Mouse (Mus musculus): ENCODE measurements around the gene Armc5. TPM values are rescaled to one million over a fixed set of nuclear protein-coding genes. Genes with fewer than 3 reads are reported as not detected.

Gene Armc5
- total RNA-seq, 4 experiments from 2014 or later: 10.0 to 14.7 (median 11.9) TPM

GRCm38 (mm10) chr7:128285060-128285459 lies 47.9 kb downstream of the Armc5 start:
- DNase-seq (ENCODE audit: low spot score in 2 of 2): no peak

- no peak for DNase-seq (ENCODE audit: low spot score in 2 of 2)
Observed at GRCm38 (mm10) chr7:128288923-128289544, 51.9 kb downstream of the Armc5 start.

Small RNA genes within 50 kb of the gene (microRNA-seq; reads per million reads assigned to microRNA genes)
- 1.5 to 3.2 reads per million in 2 experiments for gene Mir3103

Other genes starting within 250 kb of the Armc5 start
- gene Pycard, start 243.5 kb upstream of the Armc5 start, total RNA-seq (2022): 10 to 100 TPM in 2 of 4 experiments, 1 to 10 TPM in 2; 2.6 to 14.8 (median 7.2) TPM
- gene Trim72, start 233.4 kb upstream of the Armc5 start, total RNA-seq (2022): 1 to 10 TPM in 2 of 4 experiments, under 1 TPM in 2; 0.47 to 1.1 (median 0.95) TPM
- 10 to 100 TPM; 10.4 to 35.9 (median 24.0) TPM for gene Itgam, start 174.7 kb upstream of the Armc5 start, total RNA-seq (2022)
- gene Gm49368, start 174.7 kb upstream of the Armc5 start, total RNA-seq (2022): under 1 TPM in 1 of 4 experiments, not detected in 3; 0.16 TPM
- gene Itgax, start 107.8 kb upstream of the Armc5 start, total RNA-seq (2022): 10 to 100 TPM in 2 of 4 experiments, under 1 TPM in 1, not detected in 1; 0.55 to 37.4 (median 30.5) TPM
- 1 to 10 TPM in 1 of 4 experiments, under 1 TPM in 3; 0.61 to 1.7 (median 0.83) TPM for gene Itgad, start 83.0 kb upstream of the Armc5 start, total RNA-seq (2022)
- gene Cox6a2, start 31.0 kb upstream of the Armc5 start, total RNA-seq (2022): 10 to 100 TPM in 2 of 4 experiments, 1 to 10 TPM in 2; 2.5 to 18.9 (median 9.2) TPM
- 1 to 10 TPM; 3.5 to 5.0 (median 3.7) TPM for gene 9130023H24Rik, start 689 bp downstream of the Armc5 start, total RNA-seq (2022)
- gene Tgfb1i1, start 9.5 kb downstream of the Armc5 start, total RNA-seq (2022): 10 to 100 TPM; 13.2 to 16.4 (median 13.6) TPM
- not detected for gene Slc5a2, start 28.3 kb downstream of the Armc5 start, total RNA-seq (2022)
- 10 to 100 TPM; 25.1 to 31.9 (median 28.0) TPM for gene BC017158, start 60.8 kb downstream of the Armc5 start, total RNA-seq (2022)
- 10 to 100 TPM; 41.3 to 80.9 (median 59.9) TPM for gene Rgs10, start 181.4 kb downstream of the Armc5 start, total RNA-seq (2022)
- gene Tial1, start 224.4 kb downstream of the Armc5 start, total RNA-seq (2022): 100 to 1,000 TPM; 107 to 155 (median 123) TPM